Mouse (Mus musculus) G1E (cell line): ENCODE data around the gene Olfr598.

ENCODE experiments used
- CTCF ChIP-seq: IDR thresholded peaks from 2 replicates; pipeline ENCODE4 v1.5.1; 2012; ENCODE audit warnings: low read depth, low read length, inconsistent platforms, mixed read lengths
- GATA1 ChIP-seq: IDR thresholded peaks from 2 replicates; pipeline ENCODE4 v1.6.1; 2012; ENCODE audit warnings: borderline replicate concordance, low read length, inconsistent platforms, mixed read lengths
- GATA2 ChIP-seq: IDR thresholded peaks from 2 replicates; pipeline ENCODE4 v1.6.1; 2012; ENCODE audit warnings: low read depth, low read length, inconsistent platforms, borderline replicate concordance
- POLR2AphosphoS5 ChIP-seq: IDR thresholded peaks from 2 replicates; pipeline ENCODE4 v1.6.1; 2012; ENCODE audit warnings: low read depth, low read length, inconsistent platforms; ENCODE audit not compliant: insufficient replicate concordance
- TAL1 ChIP-seq: conservative IDR thresholded peaks from 2 replicates; pipeline ENCODE4 v1.6.1; 2012; ENCODE audit warnings: low read depth, low read length, inconsistent platforms, mixed read lengths

DNA sequence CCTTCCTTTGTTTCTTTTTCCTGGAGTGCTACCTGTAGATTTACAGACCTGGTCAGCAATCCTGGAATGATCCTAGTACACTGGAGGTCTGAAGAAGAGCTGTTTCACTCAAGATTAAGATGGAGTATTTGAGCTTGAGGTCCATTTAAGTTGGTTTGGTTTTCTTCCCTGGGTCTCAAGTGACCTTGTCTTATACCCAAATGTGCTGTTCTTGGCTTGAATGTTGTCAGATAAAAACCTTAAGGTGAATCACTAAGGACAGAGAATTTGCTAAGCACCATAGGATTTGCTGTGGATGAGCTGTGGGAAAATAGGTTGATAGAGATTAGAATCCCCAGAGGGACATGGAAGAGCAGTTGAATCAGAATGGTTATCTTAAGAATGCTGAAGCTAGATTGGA is 26.2 kb downstream of the Olfr598 start, which contains the start of gene Olfr600:
- TF ChIP-seq TAL1 (no peak), CTCF (no peak), GATA1 (no peak), GATA2 (no peak), POLR2AphosphoS5 (no peak)
